Mouse (Mus musculus) left cerebral cortex, postnatal 14 days (tissue): Measurements from ENCODE around the gene Sostdc1. TPM values are rescaled to one million over a fixed set of nuclear protein-coding genes. Genes with fewer than 3 reads are reported as not detected.

Experiments
- DNase-seq, 2 experiments: peaks; one replicate each; pipeline ENCODE4 v3.0.0; 2021 to 2022; ENCODE audit warnings: low spot score in 2 of 2, mixed read lengths in 1 of 2
- intact Hi-C: fragments of 180-260 bp; cut with DNase I; formaldehyde crosslinking; loops from one replicate; pipeline ENCODE4 v1.15.1; 2025
- total RNA-seq, 2 experiments: library from RNA; stranded (reverse); gene quantifications; 2 replicates each; pipeline ENCODE4 v1.2.3; 2021

The Sostdc1 gene
- total RNA-seq, 2 experiments from 2014 or later: 5.5 TPM

DNA sequence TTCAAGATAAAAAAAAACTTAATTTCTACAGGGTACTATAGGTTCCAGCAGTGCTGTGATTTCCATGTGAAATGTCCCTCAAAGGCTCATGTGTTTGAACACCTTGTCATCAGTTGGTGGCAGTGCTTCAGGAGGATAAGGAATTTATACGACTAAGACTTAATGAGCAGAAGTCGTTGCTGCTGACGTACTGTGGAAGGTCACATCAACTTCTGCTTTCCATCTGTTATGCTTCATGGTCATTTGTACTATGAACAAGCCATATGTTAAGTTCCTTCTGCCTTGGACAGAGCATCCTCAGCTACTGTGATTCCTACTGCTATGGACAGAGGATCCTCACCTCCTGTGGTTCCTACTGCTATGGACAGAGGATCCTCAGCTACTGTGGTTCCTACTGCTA lies 46.1 kb downstream of the Sostdc1 start:
- no peak for DNase-seq
- intact Hi-C loops: no loop called here

DNA sequence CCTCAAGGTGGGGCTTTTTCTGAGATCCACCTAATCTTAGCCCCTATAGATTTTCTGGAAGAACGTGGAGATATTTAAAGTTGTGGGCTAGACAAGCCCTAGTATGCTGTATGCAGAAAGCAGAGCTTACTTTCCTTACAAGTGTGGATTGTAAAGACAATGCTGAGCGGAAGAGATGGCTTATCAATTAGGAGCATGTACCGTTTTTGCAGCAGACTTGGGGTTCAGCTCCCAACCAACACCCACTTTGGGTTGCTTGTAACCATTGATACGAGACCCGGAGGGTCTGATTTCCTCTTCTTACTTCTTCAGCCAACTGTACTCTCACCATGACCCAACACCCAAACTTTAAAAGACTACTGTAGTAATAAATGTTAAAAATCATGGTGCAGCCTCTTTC lies 46.8 kb downstream of the Sostdc1 start:
- intact Hi-C loops: no loop called here
- DNase-seq: no peak

DNA sequence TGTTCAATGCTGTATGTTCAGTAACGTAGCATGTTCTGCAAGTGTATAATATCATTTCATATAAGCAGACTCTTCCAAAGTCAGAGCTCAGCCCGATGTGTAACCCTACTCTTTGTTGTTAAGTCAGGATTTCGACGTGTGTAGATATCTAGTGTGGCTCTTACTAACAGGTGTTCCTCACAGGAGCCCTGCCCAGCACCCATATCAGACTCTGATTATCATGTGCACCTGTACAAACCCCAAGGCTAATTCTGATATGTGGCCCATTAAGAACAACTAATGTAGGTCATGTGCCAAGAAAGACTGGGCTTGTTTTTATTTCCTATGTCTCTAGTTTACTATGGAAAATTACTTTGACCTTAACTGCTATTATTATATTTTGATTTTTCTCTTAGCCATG lies 50.1 kb downstream of the Sostdc1 start:
- intact Hi-C loops: no loop called here
- no peak for DNase-seq

Other genes with a start within 250 kb of the Sostdc1 start
- 10 to 100 TPM; 50.3 to 53.3 TPM for gene Ankmy2, start 157.0 kb upstream of the Sostdc1 start, total RNA-seq
- 10 to 100 TPM; 72.2 to 78.2 TPM for gene Bzw2, start 156.1 kb upstream of the Sostdc1 start, total RNA-seq
- not detected for gene Lrrc72, start 60.7 kb upstream of the Sostdc1 start, total RNA-seq
- 10 to 100 TPM; 10.1 to 13.6 TPM for gene Ispd, start 67.3 kb downstream of the Sostdc1 start, total RNA-seq
- 1 to 10 TPM; 2.2 to 2.3 TPM for gene D630036H23Rik, start 68.0 kb downstream of the Sostdc1 start, total RNA-seq